Mouse (Mus musculus) neural tube, embryonic 15.5 days (tissue): ENCODE results near the gene Gfod2. TPM values are rescaled to one million over a fixed set of nuclear protein-coding genes. Genes with fewer than 3 reads are reported as not detected.

Experiments used
- ATAC-seq: fragments of 200-750 bp; cut with Nextera tagmentation; 2 replicates; pipeline ENCODE4 v1.8.0; 2017; ENCODE audit warnings: mild to moderate bottlenecking, moderate TSS enrichment, moderate library complexity; ENCODE audit not compliant: low FRiP score
- H3K27ac ChIP-seq: fragments of 300-500 bp; sonication (generic); replicated peaks from 2 replicates; pipeline ENCODE4 v1.5.1; 2015; ENCODE audit warnings: mild to moderate bottlenecking, inconsistent platforms
- H3K27me3 ChIP-seq: fragments of 300-500 bp; sonication (generic); replicated peaks from 2 replicates; pipeline ENCODE4 v1.6.1; 2015; ENCODE audit warnings: inconsistent platforms
- H3K36me3 ChIP-seq: fragments of 300-500 bp; sonication (generic); 2 replicates; pipeline ENCODE4 v1.6.1; 2015; ENCODE audit warnings: inconsistent platforms
- H3K4me1 ChIP-seq: fragments of 300-500 bp; sonication (generic); 2 replicates; pipeline ENCODE4 v1.6.1; 2015; ENCODE audit warnings: inconsistent platforms
- H3K4me2 ChIP-seq: fragments of 300-500 bp; sonication (generic); 2 replicates; pipeline ENCODE4 v1.6.1; 2015; ENCODE audit warnings: inconsistent platforms, mild to moderate bottlenecking, moderate library complexity
- H3K4me3 ChIP-seq: fragments of 300-500 bp; sonication (generic); replicated peaks from 2 replicates; pipeline ENCODE4 v1.5.1; 2015; ENCODE audit warnings: mild to moderate bottlenecking, inconsistent platforms
- H3K9ac ChIP-seq: fragments of 300-500 bp; sonication (generic); replicated peaks from 2 replicates; pipeline ENCODE4 v1.6.1; 2015; ENCODE audit warnings: mild to moderate bottlenecking, inconsistent platforms
- H3K9me3 ChIP-seq: fragments of 300-500 bp; sonication (generic); replicated peaks from 2 replicates; pipeline ENCODE4 v1.6.1; 2016; ENCODE audit warnings: inconsistent platforms
- WGBS: fragments of 180-500 bp; shearing (Covaris S2); methylation state at CpG from one replicate; pipeline ENCODE4 v1.1.7; 2015; ENCODE audit warnings: mixed read lengths; 5-methylcytosine and 5-hydroxymethylcytosine counted together
- polyA plus RNA-seq: library from polyadenylated mRNA; unstranded; fragments of >200 nt; fragmentation: Nextera tagmentation; extraction: Ambion mirVana; gene quantifications from 2 replicates; pipeline ENCODE4 v1.2.1, GENCODE M21; 2015

The Gfod2 gene
- polyA plus RNA-seq, 1 experiment from 2014 or later, result 73.8 TPM

- peak overlapping the region; percentile 97 for H3K27ac ChIP-seq
- peaks cover 45% of the 10 kb centered on the region for H3K36me3 ChIP-seq
- peak overlapping the region; percentile 96 for H3K4me2 ChIP-seq
- peak overlapping the region; percentile 73 for H3K4me3 ChIP-seq
- H3K9ac ChIP-seq, result peak overlapping the region; percentile 72
- H3K9me3 ChIP-seq, result no peaks in the 10 kb centered on the region
- WGBS, result under 1% methylated on average over 21 of the region's 21 CpGs
- H3K4me1 ChIP-seq, result peaks cover 43% of the 10 kb centered on the region
- ATAC-seq, result peak; percentile 42
- no peaks in the 10 kb centered on the region for H3K27me3 ChIP-seq
These were observed 57.9 kb downstream of the Gfod2 start for GRCm38 (mm10) chr8:105700566-105700965.

GRCm38 (mm10) chr8:105699488-105700215 is 58.8 kb downstream of the Gfod2 start:
- H3K27ac ChIP-seq, result no peak overlapping the region
- H3K4me2 ChIP-seq, result peak overlapping the region; percentile 96
- H3K4me1 ChIP-seq, result peaks cover 52% of the 10 kb centered on the region
- H3K4me3 ChIP-seq, result peak overlapping the region; percentile 73
- peaks cover 45% of the 10 kb centered on the region for H3K36me3 ChIP-seq
- no peak for ATAC-seq
- H3K9ac ChIP-seq, result peak overlapping the region; percentile 72; the same call in 1 of the 2 replicates
- WGBS, result 89% methylated on average over 11 of the region's 11 CpGs
- H3K27me3 ChIP-seq, result no peaks in the 10 kb centered on the region
- no peaks in the 10 kb centered on the region for H3K9me3 ChIP-seq

GRCm38 (mm10) chr8:105698734-105699133 is 59.7 kb downstream of the Gfod2 start:
- no peaks in the 10 kb centered on the region for H3K9me3 ChIP-seq
- no peak for ATAC-seq
- peaks cover 37% of the 10 kb centered on the region for H3K36me3 ChIP-seq
- no peak overlapping the region for H3K4me2 ChIP-seq
- H3K4me3 ChIP-seq, result no peak overlapping the region
- WGBS, result 88% methylated on average over 5 of the region's 5 CpGs
- H3K9ac ChIP-seq, result 0 out of 2 replicates have a peak overlapping the region, but pooled peaks have one; percentile 1
- H3K4me1 ChIP-seq, result peaks cover 60% of the 10 kb centered on the region
- H3K27me3 ChIP-seq, result no peaks in the 10 kb centered on the region
- H3K27ac ChIP-seq, result no peak overlapping the region

GRCm38 (mm10) chr8:105697196-105697780 is 61.2 kb downstream of the Gfod2 start:
- no peak overlapping the region for H3K4me2 ChIP-seq
- H3K27me3 ChIP-seq, result no peaks in the 10 kb centered on the region
- H3K27ac ChIP-seq, result no peak overlapping the region
- H3K36me3 ChIP-seq, result peaks cover 29% of the 10 kb centered on the region
- ATAC-seq, result no peak
- H3K9ac ChIP-seq, result no peak overlapping the region
- H3K4me1 ChIP-seq, result peaks cover 54% of the 10 kb centered on the region
- H3K4me3 ChIP-seq, result no peak overlapping the region
- WGBS, result 93% methylated on average over 17 of the region's 17 CpGs
- H3K9me3 ChIP-seq, result no peaks in the 10 kb centered on the region

GRCm38 (mm10) chr8:105695080-105695780 is 63.2 kb downstream of the Gfod2 start:
- 85% methylated on average over 30 of the region's 30 CpGs for WGBS

GRCm38 (mm10) chr8:105694051-105694799 is 64.2 kb downstream of the Gfod2 start:
- Histone ChIP-seq H3K4me2 (peak overlapping the region; percentile 85), H3K4me3 (peak overlapping the region; percentile 72), H3K36me3 (peaks cover 29% of the 10 kb centered on the region), H3K9ac (peak overlapping the region; percentile 82), H3K4me1 (peaks cover 34% of the 10 kb centered on the region), H3K27me3 (no peaks in the 10 kb centered on the region), H3K9me3 (no peaks in the 10 kb centered on the region), H3K27ac (peak overlapping the region; percentile 93)
- peak; percentile 67 for ATAC-seq
- 10% methylated on average over 40 of the region's 40 CpGs for WGBS

More at GRCm38 (mm10) chr8:105695080-105695780, 63.2 kb downstream of the Gfod2 start:
- peak overlapping the region; percentile 82 for H3K9ac ChIP-seq
- no peaks in the 10 kb centered on the region for H3K9me3 ChIP-seq
- peaks cover 29% of the 10 kb centered on the region for H3K36me3 ChIP-seq
- H3K4me1 ChIP-seq, result peaks cover 44% of the 10 kb centered on the region
- H3K4me3 ChIP-seq, result peak overlapping the region; percentile 72
- ATAC-seq, result no peak
- peak overlapping the region; percentile 93; the same call in 1 of the 2 replicates for H3K27ac ChIP-seq
- peak overlapping the region; percentile 85 for H3K4me2 ChIP-seq
- H3K27me3 ChIP-seq, result no peaks in the 10 kb centered on the region

GRCm38 (mm10) chr8:105693648-105694047 is 64.8 kb downstream of the Gfod2 start:
- 3% methylated on average over 30 of the region's 30 CpGs for WGBS
- Histone ChIP-seq H3K4me3 (peak overlapping the region; percentile 72), H3K27me3 (no peaks in the 10 kb centered on the region), H3K4me1 (peaks cover 34% of the 10 kb centered on the region), H3K9ac (peak overlapping the region; percentile 82), H3K27ac (peak overlapping the region; percentile 93), H3K4me2 (peak overlapping the region; percentile 85), H3K9me3 (no peaks in the 10 kb centered on the region), H3K36me3 (peaks cover 27% of the 10 kb centered on the region)
- peak; percentile 85 for ATAC-seq

- Histone ChIP-seq H3K4me2 (no peak overlapping the region), H3K36me3 (peaks cover 17% of the 10 kb centered on the region), H3K27ac (0 out of 2 replicates have a peak overlapping the region, but pooled peaks have one; percentile 93), H3K4me3 (no peak overlapping the region), H3K27me3 (no peaks in the 10 kb centered on the region), H3K4me1 (peaks cover 34% of the 10 kb centered on the region), H3K9me3 (no peaks in the 10 kb centered on the region), H3K9ac (no peak overlapping the region)
- 97% methylated on average over 11 of the region's 11 CpGs for WGBS
- ATAC-seq, result no peak
These were observed 65.8 kb downstream of the Gfod2 start for GRCm38 (mm10) chr8:105692449-105693182.

- Histone ChIP-seq H3K9me3 (no peaks in the 10 kb centered on the region), H3K4me2 (no peak overlapping the region), H3K27me3 (no peaks in the 10 kb centered on the region), H3K9ac (no peak overlapping the region), H3K27ac (no peak overlapping the region), H3K4me3 (no peak overlapping the region), H3K36me3 (0 out of 2 replicates have a peak, but pooled peaks cover under 1% of the 10 kb centered on the region), H3K4me1 (peaks cover 27% of the 10 kb centered on the region)
- 89% methylated on average over 14 of the region's 14 CpGs for WGBS
- ATAC-seq, result no peak
These were observed 67.5 kb downstream of the Gfod2 start for GRCm38 (mm10) chr8:105690978-105691377.

GRCm38 (mm10) chr8:105689983-105690360 is 68.5 kb downstream of the Gfod2 start:
- 92% methylated on average over 9 of the region's 9 CpGs for WGBS
- H3K36me3 ChIP-seq, result no peaks in the 10 kb centered on the region

More at GRCm38 (mm10) chr8:105689983-105690360, 68.5 kb downstream of the Gfod2 start:
- no peak overlapping the region for H3K4me3 ChIP-seq
- peaks cover 22% of the 10 kb centered on the region for H3K4me1 ChIP-seq
- H3K27me3 ChIP-seq, result no peaks in the 10 kb centered on the region
- no peaks in the 10 kb centered on the region for H3K9me3 ChIP-seq
- ATAC-seq, result no peak
- no peak overlapping the region for H3K27ac ChIP-seq
- H3K4me2 ChIP-seq, result no peak overlapping the region
- no peak overlapping the region for H3K9ac ChIP-seq
